Mouse (Mus musculus) kidney, adult 8-10 months (tissue): ENCODE data around the gene Arl4d.
"Not testable (repeated sequence)": the region's sequence is repeated elsewhere in the genome, so short reads cannot be mapped to it uniquely, and the experiment has no call there.

Source experiments
- DNase-seq, 2 experiments: peaks; one replicate each; pipeline ENCODE4 v3.0.0; 2022

Gene Arl4d

DNA sequence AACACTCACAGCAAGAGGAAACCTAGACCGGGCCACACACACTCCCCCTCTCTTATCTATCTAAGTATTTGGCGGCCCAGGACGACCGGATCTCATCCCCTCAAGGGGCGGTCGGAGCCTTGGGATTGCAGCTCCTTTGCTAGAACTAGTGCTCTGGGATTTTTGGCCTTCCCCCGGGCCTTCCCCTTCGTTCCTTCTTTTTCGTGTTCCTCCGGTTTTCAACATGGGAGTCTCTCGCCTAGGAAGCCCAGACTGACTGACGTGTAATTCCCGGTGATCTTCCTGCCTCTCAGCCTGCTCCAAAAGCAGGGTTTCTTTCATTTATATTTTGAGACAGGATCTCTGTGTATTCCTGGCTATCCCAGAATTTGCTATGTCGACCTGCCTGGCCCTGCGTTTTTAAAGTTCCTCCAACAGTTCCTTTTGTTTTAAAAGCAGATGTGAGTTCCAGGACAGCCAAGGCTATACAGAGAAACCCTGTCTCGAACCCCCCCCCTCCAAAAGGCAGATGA, 19.0 kb upstream of the Arl4d start:
- not testable (repeated sequence) for DNase-seq

DNA sequence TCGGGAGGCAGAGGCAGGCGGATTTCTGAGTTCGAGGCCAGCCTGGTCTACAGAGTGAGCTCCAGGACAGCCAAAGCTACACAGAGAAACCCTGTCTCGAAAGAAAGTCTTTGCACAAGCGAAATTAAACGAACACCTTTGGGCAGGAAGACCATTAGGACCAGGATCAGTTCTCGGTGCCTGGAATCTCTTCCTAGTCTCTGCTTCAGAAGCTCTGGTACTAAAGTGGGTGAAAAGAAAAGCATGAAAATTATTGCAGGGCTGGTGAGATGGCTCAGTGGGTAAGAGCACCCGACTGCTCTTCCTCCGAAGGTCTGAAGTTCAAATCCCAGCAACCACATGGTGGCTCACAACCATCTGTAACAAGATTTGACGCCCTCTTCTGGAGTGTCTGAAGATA, 18.2 kb upstream of the Arl4d start:
- DNase-seq, result not testable (repeated sequence)

DNA sequence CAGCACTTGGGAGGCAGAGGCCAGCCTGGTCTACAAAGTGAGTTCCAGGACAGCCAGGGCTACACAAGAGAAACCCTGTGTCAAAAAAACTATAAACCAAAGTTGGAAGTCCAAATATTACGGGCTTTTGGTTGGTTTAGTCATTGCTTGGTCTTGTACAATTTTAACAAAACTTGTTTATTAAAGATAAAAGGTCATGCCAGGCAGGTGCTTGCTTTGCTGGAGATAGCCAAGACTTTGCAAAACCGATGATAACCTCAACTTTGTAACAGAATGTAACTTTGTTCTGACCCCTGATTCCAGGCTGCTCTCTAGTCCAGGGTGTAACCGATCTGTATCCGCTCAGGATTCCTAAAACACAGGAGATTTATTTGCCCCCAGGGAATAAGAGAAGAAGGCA, 9.0 kb upstream of the Arl4d start:
- DNase-seq, result no peak

DNA sequence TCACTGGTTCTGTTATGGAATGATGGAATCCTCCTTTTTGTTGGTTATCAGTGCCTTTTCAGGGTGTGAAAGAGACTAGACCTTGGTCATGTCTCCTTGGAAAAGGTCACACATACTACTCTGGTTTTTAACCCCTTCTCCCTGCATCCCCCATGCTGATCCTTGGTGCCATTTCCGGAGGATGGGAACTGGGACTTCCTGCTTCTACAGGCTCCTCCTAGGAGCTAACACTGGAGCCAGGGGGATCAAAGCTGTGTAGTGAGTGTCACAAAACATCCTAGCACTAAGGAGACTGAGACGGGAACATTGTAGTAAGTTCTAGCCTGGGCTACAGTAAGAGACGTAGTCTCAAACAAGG, 7.8 kb upstream of the Arl4d start:
- DNase-seq, result no peak

DNA sequence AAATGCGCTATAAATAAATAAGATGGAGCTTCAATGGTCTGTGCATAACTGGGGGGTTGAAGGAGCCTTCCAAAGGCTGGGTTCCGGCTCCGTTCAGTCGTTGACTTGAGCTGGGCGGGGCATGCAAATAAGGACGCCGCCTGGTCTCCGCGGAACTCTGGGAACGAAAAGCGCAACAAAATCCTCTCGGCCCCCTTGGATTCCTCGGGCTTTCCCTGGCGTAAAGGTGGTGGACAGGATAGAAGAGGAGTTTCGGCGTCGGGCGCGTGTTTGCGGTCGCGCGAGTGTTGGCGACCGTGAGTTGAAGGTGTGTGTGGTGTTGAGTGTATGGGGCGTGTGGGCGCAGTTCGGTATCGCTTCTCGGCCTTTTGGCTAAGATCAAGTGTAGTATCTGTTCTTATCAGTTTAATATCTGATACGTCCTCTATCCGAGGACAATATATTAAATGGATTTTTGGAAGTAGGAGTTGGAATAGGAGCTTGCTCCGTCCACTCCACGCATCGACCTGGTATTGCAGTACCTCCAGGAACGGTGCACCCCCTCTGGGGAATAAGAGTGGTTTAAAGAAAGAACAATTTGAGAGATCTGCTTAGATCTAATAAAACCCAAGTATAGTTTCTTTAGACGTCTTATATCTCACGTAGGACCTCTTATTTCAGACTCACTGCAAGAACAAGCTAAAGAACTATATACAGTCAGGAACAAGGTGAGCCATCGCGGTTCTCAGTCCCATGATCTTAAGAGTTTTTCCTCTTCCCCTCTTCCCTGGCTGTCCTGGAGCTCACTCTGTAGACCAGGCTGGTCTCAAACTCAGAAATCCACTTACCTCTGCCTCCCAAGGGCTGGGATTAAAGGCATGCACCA, 7.2 kb upstream of the Arl4d start:
- DNase-seq, result peak; percentile 81 to 82

DNA sequence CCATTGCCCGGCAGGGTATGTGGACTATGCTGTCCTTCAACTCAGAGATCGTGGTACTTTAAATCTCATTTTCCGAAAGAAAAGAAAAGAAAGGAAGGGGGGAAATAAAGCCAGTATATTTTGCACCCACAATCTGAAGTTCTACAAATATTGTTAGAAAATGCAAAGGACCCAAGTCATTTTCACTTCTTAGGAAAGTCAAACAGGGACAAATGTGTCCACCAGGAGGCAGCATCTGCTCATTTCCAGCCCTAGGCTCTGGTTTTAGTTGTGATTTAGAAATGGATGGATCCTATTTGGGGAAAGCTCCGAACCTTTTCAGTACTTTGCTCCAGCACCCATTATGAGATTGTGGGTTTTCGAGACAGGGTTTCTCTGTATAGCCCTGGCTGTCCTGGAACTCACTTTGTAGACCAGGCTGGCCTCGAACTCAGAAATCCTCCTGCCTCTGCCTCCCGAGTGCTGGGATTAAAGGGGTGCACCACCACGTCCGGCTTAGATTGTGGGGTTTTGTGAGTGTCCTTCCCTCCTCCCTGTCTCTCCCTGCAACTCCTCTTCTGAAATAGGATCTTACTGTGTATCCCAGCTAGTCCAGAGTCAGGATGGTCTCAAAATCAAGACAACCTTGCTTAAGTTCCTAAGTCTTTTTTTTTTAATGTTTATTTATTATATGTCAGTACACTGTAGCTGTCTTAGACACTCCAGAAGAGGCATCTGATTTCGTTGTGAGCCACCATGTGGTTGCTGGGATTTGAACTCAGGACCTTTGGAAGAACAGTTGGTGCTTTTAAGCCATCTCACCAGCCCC, 6.4 kb upstream of the Arl4d start:
- DNase-seq, result peak; percentile 48 to 75

DNA sequence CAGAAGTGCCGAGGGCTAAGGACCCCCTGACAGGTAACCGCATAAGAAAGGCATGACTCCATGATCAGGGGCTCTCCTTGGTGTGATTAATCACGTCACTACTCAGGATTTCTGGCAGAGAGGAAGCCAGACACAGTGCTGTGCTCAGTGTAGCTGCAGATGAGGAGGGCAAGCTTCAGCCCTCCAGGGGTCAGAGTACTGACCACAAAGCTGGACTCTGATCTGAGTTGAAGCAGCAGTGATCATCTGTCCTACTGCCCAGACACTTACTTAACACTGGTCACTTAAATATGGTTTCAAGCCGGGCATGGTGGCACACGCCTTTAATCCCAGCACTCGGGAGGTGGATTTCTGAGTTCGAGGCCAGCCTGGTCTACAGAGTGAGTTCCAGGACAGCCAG, 4.2 kb upstream of the Arl4d start:
- no peak for DNase-seq

DNA sequence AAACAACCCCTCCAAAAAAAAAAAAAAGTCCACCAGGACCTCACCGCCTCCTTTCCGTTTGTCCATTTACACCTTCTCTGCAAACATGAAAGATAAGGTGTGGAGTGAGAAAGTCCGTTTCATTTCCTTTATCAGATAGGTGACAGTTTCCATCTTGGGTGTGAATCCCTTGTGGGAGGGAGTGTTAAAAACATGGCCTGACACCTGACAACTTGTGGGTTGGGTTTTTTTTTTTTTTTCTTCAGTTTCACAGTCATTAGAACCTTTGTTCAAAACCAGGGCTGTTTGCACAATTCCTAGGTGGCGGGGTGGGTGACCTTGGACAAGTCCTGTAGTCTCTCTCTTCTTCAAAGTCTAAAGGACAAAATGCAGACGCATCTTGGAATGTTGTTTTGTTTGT, 3.6 kb upstream of the Arl4d start:
- DNase-seq, result no peak

DNA sequence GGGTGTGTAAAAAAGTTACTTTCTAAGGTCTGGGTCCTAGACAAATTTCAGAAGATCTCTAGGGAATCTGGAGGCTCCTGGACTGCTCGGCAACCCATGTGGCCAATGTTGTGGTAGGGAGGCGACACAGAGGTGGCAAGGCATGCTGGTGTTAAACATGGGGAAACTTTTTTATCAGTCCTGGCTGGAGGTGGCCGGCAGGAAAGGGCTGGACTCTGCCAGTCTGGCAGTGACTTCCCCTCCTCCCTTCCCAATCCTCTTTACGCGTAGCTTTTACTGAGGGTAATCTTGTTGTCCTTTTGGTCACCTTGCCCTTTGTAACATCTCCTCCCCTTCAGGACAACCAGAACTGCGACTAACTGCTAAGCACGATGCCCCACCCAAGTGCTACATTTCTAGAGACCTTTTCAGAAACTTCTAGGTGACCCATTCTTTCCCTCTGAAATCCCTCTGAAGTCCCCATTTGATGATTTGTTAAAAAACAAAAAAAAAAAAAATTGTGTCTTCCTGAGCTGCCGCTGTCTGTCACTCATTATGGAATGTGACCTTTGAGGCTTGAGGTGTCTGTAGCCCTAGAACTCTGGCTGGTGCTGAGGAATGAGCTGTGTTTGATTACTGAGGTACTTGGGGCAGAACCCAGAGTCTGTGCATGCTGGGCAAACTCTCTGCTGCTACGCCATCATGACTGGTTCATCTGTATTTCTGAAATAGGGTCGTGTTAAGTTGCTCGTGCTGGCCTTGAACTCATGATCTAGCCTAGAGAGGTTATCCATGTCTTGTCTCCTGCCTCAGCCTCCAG, 1.9 kb upstream of the Arl4d start:
- no peak for DNase-seq

DNA sequence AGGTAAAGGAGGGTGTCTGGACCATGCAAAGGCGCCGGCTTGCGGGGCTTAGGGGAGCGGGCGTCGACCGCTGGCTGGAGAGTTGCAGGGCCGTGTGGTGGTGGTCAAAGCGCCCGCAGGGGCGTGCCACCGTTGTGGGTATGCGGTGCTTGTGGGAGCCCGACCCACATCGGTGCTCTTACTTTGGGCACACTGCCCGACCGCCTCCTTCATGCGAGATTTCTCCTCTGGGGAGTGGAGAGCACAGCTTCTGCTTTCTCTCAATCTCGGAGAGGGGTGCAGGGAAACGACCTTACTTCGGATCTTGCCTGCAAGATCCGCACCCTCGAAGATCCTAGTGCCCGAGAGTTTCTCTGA, 273 bp downstream of the Arl4d start:
- no peak for DNase-seq

DNA sequence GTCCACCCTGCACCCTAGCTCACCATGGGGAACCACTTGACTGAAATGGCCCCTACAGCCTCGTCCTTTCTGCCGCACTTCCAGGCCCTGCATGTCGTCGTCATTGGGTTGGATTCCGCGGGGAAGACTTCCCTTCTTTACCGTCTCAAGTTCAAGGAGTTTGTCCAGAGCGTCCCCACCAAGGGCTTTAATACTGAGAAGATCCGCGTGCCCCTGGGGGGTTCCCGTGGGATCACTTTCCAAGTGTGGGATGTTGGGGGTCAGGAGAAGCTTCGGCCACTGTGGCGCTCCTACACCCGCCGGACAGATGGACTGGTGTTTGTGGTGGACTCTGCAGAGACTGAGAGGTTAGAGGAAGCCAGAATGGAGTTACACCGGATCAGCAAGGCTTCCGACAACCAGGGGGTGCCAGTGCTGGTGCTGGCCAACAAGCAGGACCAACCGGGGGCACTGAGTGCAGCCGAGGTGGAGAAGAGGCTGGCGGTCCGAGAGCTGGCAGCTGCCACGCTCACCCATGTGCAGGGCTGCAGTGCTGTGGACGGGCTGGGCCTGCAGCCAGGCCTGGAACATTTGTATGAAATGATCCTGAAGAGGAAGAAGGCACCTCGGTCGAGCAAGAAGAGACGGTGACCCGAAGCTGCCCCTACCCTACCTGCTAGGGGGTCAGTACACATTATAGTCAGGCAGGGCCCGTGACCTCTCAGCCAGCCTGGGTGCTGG, 1.4 kb downstream of the Arl4d start:
- DNase-seq, result peak in 1 of 2 experiments; percentile 41

DNA sequence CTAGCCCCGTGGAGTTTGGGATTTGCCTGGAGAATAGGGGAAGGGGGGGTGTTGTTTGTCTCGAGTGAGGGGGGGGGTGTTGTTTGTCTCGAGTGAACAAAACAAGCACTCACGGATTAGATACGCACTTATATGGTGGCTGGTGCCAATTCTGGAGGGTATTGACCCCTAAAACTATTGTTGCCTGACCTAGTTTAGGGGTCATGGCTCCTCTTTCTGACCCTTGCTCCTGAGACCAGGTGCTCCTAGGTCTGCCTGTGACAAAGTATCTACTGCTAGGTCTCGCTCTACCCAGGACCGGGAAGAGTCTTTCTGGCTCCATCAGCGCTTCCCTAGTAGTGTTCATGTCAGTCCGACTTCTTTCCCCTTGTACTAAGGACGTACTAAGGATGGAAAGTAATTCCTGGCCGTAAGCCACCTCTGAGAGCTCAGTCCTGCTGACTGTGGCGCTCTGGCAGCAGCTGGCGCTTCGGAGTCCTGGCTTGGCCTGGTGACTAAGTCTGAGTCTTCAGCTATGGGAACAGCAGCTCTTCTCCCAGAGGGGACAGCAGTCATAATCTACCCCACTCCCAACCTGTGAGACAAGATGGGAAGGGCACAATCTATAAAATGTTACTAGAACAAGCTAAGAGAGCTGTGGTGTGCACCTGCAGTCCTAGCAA, 2.7 kb downstream of the Arl4d start:
- peak; percentile 56 to 65 for DNase-seq

DNA sequence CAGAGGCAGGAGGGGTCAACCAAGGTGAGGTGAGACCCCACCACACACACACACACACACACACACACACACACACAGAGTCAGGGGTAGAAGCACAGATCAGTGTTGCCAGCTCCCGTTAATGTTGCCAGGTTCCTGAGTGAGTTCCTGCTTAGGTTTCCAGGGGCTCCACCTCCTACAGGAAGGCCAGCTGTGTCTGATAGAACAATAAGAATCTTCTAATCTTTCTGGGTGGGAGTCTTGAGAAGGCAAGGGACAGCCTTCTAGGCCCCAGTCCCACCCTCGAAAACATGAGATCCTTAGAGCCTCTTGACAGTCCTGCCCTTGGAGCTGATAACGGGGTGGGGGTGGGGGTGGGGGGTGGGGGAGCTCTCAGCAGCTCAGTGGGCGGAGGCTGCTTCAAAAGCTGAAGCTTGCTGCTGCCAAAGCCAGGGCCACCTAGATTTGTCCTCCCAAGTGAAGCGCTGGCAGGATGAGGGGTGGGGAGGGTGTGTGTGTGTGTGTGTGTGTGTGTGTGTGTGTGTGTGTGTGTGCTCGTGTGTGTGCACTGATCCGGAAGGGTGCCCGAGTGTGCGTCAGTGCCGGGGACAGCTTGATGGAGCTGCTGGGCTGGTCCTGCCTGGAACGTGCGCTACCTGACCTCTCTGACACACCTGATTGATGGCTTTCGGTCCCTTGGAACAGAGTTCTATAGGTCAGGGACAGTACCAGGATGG, 3.4 kb downstream of the Arl4d start:
- peak; percentile 44 to 49 for DNase-seq

DNA sequence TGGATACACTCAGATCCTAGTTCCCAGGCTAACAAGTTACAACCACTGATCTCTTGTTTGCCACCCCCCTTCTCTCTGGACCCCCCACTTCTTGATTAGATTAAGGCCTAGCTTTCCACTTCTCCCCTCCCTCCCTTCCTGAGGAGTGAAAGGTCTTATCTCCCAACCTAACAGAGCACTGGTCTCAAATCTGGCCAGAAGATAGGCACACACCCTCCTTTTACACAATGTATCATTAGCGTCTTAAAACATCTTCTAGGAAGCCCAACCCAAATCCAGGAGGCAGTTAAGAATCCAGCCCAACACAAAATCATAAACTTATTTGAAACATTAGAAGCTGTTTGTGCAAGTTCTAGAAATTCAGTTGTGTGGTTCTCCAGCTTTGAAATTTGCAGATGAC, 5.0 kb downstream of the Arl4d start:
- DNase-seq, result no peak

DNA sequence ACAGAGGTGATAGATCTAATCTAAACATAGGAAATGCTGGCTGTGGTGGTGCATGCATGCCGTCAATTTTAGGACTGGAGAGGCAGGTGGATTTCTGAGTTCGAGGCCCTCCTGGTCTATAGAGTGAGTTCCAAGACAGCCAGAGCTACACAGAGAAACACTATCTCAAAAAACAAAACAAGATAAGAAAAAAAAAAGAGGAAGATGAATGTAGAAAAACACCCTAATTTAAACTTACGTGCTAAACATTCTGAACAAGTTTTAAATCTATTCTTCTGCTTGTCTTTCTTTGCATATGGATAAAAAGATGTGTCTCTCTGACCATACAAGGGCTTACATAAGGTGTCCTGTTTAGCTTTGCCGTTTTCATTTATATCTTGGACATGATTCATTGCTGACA, 5.9 kb downstream of the Arl4d start:
- DNase-seq, result no peak

DNA sequence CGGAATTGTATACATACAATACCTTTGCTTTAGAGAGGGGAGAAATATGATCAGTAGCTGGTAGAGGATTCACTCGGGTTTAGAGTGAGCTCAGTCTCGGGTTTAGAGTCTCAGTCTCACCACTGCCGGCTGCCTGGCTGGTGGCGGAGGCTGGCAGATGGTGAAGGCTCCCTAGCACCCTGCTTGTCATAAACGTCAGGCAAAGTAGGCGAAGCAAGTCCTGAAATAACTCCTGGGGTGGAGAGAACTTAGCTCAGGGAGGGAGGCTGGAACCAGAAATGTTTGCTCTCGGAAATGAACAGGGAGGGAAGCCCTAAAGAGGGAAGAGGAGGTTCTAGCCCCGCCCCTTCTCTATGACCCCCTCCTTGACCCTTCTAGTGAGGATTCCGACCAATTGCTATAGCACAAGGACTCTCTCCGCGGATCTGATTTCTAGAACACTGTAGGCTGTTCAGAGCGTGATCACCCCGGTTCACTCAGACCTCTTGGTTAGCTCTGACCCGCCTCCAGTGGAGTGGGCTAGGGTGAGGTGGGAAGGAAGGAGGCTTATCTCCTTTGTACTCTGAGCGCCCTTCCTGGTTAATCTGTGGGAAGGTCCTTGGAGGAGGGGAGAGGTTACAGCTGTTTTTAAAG, 7.8 kb downstream of the Arl4d start:
- no peak for DNase-seq

DNA sequence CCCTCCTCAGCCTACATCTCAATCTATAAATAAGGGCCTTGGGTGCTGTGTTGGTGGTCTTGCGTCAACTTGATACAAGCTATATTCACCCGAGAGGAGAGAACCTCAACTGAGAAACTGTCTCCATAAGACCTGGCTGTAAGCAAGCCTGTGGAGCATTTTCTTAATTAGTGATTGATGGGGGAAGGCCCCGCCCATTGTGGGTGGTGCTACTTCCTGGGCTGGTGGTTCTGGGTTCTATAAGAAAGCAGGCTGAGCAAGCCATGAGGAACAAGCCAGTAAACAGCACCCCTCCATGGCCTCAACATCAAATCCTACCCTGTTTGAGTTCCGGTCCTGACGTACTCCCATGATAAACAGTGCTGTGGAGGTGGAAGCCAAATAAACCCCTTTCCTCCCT, 8.8 kb downstream of the Arl4d start:
- no peak for DNase-seq

DNA sequence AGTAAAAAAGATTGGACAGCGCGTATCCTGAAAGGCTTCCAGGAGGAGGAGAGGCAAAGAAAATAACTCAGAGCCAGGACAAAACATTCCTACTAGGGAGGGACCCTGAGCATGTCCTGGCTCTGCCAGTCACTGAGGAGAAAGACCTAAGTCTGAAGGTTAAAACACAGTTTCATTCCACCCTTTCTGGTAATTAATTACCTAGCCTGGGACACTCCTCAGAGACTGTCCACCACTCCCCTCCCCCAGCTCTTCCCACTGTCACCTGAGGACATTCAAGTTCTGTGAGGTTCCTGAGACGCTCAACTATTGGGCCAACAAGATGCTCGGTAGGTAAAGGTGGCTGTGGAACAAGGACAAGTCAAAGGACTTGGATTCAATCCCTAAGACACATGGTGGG, 10.0 kb downstream of the Arl4d start:
- DNase-seq, result peak; percentile 78 to 82

DNA sequence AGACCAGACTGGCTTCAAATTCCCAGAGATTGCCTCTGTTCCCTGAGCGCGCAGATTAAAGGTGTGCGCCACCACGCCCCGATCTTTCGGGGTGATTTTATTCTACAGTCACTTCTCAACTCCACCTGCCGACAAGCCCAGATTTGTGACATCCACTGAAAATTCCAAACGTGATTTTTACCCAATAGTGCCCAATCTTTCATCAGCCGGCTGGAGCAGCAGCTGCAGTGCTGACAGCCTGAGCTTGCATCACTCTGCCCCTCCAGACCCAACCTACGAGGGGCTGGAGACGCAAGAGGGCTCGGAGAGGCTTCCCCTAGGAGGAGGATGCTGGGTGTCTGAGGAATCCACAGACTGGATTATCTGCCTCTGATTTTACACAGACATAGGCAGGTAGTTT, 12.3 kb downstream of the Arl4d start:
- no peak for DNase-seq

DNA sequence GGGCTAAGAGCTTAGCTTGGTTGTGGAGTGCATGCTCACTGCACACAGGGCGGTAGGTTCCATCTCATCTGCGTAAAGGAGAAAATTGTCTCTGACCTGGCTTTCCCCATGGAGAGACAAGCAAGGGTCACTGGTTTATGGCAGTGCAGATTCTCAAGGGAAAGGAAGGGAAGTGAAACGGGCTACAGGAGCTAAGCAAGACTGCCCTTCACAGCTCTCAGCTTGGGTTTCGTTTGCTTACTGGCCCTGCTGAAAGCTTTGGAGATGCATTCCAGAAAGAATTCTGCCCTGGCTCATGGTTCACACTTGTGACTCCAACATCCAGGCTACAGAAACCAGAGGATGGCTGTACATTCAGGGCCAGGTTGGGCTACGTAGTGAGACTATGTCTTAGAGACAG, 13.4 kb downstream of the Arl4d start:
- no peak for DNase-seq

DNA sequence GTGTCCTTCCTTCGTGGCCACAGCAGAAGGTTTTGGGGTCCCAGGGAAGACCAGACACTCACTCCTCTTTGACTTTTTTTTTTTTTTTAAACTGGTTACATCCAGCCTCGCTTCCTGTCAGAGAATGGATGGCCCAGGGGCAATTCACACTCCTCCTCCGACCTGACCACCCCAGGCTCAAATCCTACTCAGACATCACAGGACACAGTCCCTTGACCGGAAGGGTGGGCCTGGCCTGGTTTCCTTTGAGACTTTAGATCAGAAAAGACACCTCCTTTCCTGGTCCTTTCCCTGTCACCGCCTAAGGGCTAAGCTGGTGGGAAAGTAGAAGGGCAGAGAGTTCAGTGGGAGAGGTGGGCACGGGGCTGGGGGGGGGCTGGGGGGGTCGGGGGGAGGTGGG, 14.6 kb downstream of the Arl4d start:
- peak; percentile 46 to 48 for DNase-seq
